Mouse (Mus musculus) left cerebral cortex, postnatal 36 days (tissue): Measurements from ENCODE around the gene 4930568D16Rik. TPM values are rescaled to one million over a fixed set of nuclear protein-coding genes. Genes with fewer than 3 reads are reported as not detected.

Source experiments
- DNase-seq, 2 experiments: peaks; one replicate each; pipeline ENCODE4 v3.0.0; 2021 to 2022; ENCODE audit warnings: low spot score in 2 of 2, mixed read lengths in 1 of 2
- intact Hi-C: fragments of 180-260 bp; cut with DNase I; formaldehyde crosslinking; loops from one replicate; pipeline ENCODE4 v1.15.1; 2025
- total RNA-seq, 2 experiments: library from RNA; stranded (reverse); gene quantifications; 2 replicates each; pipeline ENCODE4 v1.2.3; 2021

Gene 4930568D16Rik
- not detected for total RNA-seq

- DNase-seq = no peak
- intact Hi-C loops = no loop called here
Measured at GRCm38 (mm10) chr2:35367629-35368028, at the start of gene 4930568D16Rik. Gene 4930568D16Rik (minus strand): TSS chr2:35367729.

DNA sequence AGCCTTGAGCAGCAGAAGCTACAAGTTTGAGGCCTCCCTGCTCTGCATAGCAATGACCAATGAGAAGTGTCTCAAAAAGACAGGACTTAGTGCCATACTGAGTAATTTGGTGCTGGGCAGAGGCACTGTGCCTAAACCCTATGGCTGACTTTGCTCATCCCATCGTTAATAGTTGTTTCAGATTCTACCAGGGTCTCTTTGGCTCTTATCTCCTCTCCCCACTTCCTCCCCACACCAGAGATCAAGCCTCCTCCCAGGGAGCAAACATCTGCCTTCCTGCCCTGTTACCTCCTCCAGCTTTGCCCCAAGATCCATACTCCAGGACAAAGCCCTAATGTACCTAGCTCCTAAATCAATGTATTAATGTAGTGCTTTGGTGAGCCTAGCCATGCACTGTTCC, 49.7 kb upstream of the 4930568D16Rik start:
- no peak for DNase-seq
- intact Hi-C loops = no loop called here

- no peak for DNase-seq
- intact Hi-C loops = no loop called here
Measured at GRCm38 (mm10) chr2:35416473-35416872, 48.9 kb upstream of the 4930568D16Rik start.

DNA sequence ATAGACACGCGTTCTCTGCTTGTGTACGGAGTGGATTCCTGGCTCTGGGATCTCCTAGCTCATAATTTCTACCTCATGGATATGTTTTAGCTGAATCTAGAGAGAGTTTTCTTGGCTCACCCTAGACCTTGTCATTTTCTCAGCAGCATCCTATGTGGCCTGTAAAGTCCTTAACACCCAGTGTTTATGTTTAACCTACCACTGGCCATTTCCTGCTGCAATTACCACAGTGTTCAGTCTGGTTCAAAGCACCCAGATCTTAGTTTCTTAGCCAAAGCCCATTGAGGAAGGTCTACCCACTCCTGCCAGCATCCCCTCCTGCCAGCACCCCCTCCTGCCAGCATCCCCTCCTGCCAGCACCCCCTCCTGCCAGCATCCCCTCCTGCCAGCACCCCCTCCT, 45.3 kb upstream of the 4930568D16Rik start:
- DNase-seq = no peak
- intact Hi-C loops = no loop called here

DNA sequence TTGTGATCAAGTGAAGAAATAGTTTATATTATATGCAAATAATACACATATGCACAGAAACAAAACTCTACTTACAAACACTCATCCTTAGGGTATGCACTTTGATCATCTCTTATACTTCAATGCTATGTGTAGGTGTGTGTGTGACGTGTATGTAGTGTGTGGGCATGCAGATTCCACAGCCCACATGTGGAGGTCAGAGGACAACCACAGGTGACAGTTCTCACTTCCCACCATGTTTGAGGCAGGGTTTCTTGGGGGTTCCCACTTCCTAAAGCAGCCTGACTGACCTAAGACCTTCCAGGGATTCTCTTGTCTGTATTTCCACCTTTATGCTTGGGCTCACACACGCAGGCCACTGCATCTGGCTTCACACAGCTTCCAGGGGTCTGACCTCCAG, 44.7 kb upstream of the 4930568D16Rik start:
- intact Hi-C loops = no loop called here
- DNase-seq = no peak

GRCm38 (mm10) chr2:35411640-35412190, 44.2 kb upstream of the 4930568D16Rik start:
- DNase-seq = no peak
- intact Hi-C loops = no loop called here

- intact Hi-C loops = no loop called here
- no peak for DNase-seq
Measured at GRCm38 (mm10) chr2:35409466-35409865, 41.9 kb upstream of the 4930568D16Rik start.

DNA sequence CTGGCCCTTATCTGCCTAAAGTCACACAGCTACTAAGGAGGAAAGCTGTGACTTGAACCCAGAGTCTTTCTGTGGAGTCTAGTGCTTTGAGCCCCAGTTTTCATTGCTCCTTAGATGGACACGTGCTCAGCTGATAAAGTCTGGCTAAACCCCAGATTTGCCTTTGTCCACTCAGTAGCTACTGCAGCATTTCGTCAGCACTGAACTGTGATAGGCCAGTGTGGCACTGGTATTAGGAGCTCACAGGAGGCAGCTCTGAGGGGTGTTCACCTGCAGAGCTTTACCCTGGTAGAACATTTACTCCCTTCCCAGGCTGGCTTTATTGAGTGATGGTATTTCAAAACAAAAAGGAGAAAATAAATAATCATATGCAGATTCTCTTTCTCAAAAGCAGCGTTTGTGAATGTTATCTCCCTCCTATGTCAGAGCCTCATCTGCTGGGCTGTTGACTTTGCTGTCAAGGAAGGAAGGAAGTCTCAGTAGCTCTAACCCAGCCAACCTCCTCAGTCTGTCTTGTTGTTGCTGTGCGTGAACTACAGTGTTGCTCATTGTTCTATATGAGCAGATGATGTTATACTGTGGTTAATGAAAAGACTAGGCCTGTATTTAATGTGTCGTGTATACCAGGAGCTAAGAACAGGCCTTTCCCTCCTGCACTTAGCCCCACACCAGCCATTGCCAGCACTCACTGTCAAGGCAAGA, 41.0 kb upstream of the 4930568D16Rik start:
- no peak for DNase-seq
- intact Hi-C loops = no loop called here

- intact Hi-C loops = no loop called here
- DNase-seq = no peak
Measured at GRCm38 (mm10) chr2:35407878-35408277, 40.3 kb upstream of the 4930568D16Rik start.

GRCm38 (mm10) chr2:35407266-35407665, 39.7 kb upstream of the 4930568D16Rik start:
- no peak for DNase-seq
- intact Hi-C loops = no loop called here

GRCm38 (mm10) chr2:35406611-35407010, 39.1 kb upstream of the 4930568D16Rik start:
- DNase-seq = no peak
- intact Hi-C loops = no loop called here

- no peak for DNase-seq
- intact Hi-C loops = no loop called here
Measured at GRCm38 (mm10) chr2:35402391-35402790, 34.9 kb upstream of the 4930568D16Rik start.

GRCm38 (mm10) chr2:35400739-35401138, 33.2 kb upstream of the 4930568D16Rik start:
- DNase-seq = no peak
- intact Hi-C loops = no loop called here

DNA sequence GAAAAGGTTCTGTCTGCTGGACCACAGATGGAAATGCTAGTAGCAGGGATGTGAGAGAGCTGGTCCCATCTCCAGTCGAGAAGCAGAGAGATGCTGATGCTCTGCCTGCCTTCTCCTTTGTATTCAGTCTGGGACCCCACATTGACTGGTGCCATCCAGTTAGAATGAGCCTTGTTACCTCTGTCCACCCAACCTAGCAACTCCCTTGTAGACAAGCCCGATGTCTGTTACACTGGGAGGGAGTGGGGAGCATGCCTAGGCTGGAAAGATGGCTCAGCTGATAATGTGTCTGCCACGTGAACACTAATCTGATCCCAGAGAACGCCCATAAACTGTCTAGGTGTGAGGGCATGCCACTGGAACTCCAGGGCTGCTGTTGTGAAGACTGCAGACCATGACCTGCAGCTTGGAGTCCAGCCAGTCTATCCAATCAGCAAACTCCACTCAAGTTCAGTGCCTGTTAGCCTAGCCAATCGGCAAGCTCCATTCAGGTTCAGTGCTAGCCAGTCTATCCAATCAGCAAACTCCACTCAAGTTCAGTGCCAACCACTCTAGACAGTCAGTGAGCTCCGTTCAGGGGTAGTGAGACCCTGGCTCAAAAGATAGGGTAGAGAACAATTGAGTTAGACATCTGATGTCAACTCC, 30.8 kb upstream of the 4930568D16Rik start:
- no peak for DNase-seq
- intact Hi-C loops = loop anchor here (5.0 kb wide), 1 partner anchor 109 kb away; no protein-coding TSS in a partner anchor

DNA sequence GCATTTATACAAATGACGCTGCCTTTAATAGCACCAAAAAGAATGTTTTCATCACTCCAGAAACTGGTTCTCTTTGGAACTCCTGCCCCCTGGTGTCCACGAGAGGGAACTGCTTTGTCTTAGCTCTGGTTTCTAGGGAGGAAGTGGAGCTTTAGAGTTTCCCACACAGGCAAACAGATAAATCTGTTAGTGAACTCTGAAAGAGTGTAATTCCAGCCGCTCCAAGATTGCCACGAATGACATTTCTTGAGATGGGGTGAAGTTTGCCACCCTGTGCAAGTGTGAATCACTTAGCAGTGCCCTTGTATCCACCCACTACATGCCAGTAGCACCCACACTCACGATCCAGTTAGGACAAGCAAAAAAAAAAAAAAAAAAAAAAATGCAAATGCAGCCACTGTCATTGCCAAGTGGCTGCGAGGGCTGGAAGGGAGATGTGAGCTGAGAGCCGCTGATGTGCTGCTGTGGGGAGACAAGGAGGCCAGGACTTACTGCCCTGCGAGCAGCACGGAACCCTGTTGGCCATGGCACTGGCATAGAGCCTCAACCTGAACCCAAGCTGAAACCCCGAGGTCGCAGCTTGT, 30.2 kb upstream of the 4930568D16Rik start:
- peak; percentile 55 to 71 for DNase-seq
- intact Hi-C loops = loop anchor here (2.0 to 5.0 kb wide), 2 partner anchors 99 to 110 kb away; no protein-coding TSS in a partner anchor

- intact Hi-C loops = loop anchor here (2.0 to 5.0 kb wide), 2 partner anchors 98 to 110 kb away; no protein-coding TSS in a partner anchor
- DNase-seq = peak; percentile 42 to 47
Measured at GRCm38 (mm10) chr2:35397096-35397495, 29.6 kb upstream of the 4930568D16Rik start, which contains the start of gene 4930402F06Rik. Gene 4930402F06Rik (minus strand): TSS chr2:35397175.

GRCm38 (mm10) chr2:35385441-35385871, 17.9 kb upstream of the 4930568D16Rik start:
- intact Hi-C loops = no loop called here
- no peak for DNase-seq

DNA sequence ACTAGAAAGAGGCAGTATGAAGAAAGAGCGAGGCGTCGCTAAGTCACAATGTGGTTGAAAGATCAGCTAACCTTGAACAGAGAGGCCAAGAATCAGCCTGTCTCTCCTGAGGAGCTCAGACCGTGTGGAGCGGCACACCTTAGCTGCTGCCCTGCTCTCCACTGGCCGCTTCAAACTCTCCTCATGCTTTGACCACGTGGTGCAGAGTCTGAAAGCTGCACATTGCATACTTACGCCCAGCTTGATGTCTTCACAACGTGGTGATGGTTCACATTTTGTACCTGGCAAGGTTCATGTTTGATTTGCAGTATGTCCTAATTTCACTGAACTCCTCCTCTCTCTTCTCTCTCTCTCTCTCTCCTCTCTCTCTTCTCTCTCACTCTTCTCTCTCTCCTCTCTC, 11.8 kb upstream of the 4930568D16Rik start:
- no peak for DNase-seq
- intact Hi-C loops = no loop called here

DNA sequence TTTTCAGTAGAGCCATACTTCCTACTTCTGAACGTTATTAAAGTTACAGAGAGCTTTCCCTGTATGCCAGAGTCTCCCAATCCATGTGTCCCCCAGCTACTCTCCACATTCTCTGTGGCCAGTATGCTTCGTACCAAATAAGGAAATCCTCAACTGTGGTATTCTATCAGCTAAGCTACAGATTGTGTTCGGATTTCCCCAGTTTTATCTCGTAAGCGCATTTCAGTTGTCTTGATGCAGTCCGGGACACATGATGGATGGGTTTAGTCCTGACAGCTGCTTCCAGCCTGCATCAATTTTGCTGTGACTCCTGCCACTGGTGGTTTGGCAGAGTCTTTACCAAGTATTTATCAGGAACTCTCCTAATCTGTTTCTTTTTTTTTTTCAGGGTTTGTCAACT, 10.1 kb upstream of the 4930568D16Rik start:
- intact Hi-C loops = no loop called here
- DNase-seq = no peak

DNA sequence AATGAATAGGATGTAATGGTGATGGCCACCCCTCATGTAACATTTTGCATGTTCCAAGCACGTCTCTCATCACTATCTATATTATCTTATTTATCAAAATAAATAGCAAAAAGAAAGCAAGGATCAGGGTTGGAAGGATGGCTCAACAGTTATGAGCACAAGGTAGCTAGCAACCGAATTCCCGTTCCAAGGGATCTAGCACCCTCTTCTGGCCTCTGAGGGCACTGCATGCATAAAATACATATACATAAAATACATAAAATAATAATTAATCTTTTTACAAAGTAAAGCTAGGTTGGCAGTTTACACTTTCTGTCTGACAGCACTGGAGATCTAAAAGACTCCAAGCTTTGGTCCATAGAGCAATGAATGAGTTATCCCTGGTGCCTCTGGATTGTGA, 5.5 kb upstream of the 4930568D16Rik start:
- no peak for DNase-seq
- intact Hi-C loops = no loop called here
